Mouse (Mus musculus): ENCODE measurements around the gene Tmem107. TPM values are rescaled to one million over a fixed set of nuclear protein-coding genes. Genes with fewer than 3 reads are reported as not detected.
"Not testable (repeated sequence)": the region's sequence is repeated elsewhere in the genome, so short reads cannot be mapped to it uniquely, and the experiment has no call there.

The Tmem107 gene
- polyA plus RNA-seq, 1 experiment from 2014 or later = 47.6 TPM

GRCm38 (mm10) chr11:69090367-69090766, 19.8 kb downstream of the Tmem107 start:
- H3K27me3 ChIP-seq = no peaks in the 10 kb centered on the region
- peaks cover 10% of the 10 kb centered on the region; the same call in 1 of the 2 replicates for H3K36me3 ChIP-seq
- H3K4me2 ChIP-seq (replicated peaks) = peak overlapping the region; percentile 84
- peak overlapping the region; percentile 95; the same call in 1 of the 2 replicates for H3K4me3 ChIP-seq
- 45% methylated on average over 6 of the region's 6 CpGs for WGBS
- no peak overlapping the region for H3K27ac ChIP-seq (replicated peaks)
- ATAC-seq (replicated peaks) = no peak
- no peaks in the 10 kb centered on the region for H3K9me3 ChIP-seq
- H3K9ac ChIP-seq (replicated peaks) = no peak overlapping the region
- peaks cover 42% of the 10 kb centered on the region for H3K4me1 ChIP-seq

GRCm38 (mm10) chr11:69091566-69092385, 21.2 kb downstream of the Tmem107 start:
- whole genome bisulfite sequencing = 69% methylated on average over 7 of the region's 7 CpGs
- peaks cover 10% of the 10 kb centered on the region; the same call in 1 of the 2 replicates for H3K36me3 ChIP-seq
- no peak for ATAC-seq (replicated peaks)

GRCm38 (mm10) chr11:69092386-69092751, 21.8 kb downstream of the Tmem107 start:
- Histone ChIP-seq H3K9me3 (no peaks in the 10 kb centered on the region), H3K27ac (replicated peaks) (no peak overlapping the region), H3K4me2 (replicated peaks) (no peak overlapping the region), H3K36me3 (peaks cover 10% of the 10 kb centered on the region; the same call in 1 of the 2 replicates), H3K27me3 (no peaks in the 10 kb centered on the region), H3K9ac (replicated peaks) (no peak overlapping the region), H3K4me1 (peaks cover 61% of the 10 kb centered on the region), H3K4me3 (no peak overlapping the region)
- ATAC-seq (replicated peaks) = no peak
- 2% methylated on average over 3 of the region's 3 CpGs for WGBS

More at GRCm38 (mm10) chr11:69091566-69092385, 21.2 kb downstream of the Tmem107 start:
- Histone ChIP-seq H3K9ac (replicated peaks) (no peak overlapping the region), H3K4me1 (peaks cover 55% of the 10 kb centered on the region), H3K4me2 (replicated peaks) (no peak overlapping the region), H3K27ac (replicated peaks) (no peak overlapping the region), H3K27me3 (no peaks in the 10 kb centered on the region), H3K4me3 (no peak overlapping the region), H3K9me3 (no peaks in the 10 kb centered on the region)

- H3K9ac ChIP-seq (replicated peaks) = no peak overlapping the region
- no peak for ATAC-seq (replicated peaks)
- H3K4me1 ChIP-seq = peaks cover 66% of the 10 kb centered on the region
Measured at GRCm38 (mm10) chr11:69092871-69093270, 22.3 kb downstream of the Tmem107 start.

GRCm38 (mm10) chr11:69093856-69094255, 23.2 kb downstream of the Tmem107 start:
- peaks cover 10% of the 10 kb centered on the region; the same call in 1 of the 2 replicates for H3K36me3 ChIP-seq
- H3K27ac ChIP-seq (replicated peaks) = peak overlapping the region; percentile 87
- 89% methylated on average over 7 of the region's 7 CpGs for WGBS
- not testable (repeated sequence) for H3K27me3 ChIP-seq; H3K4me2 ChIP-seq (replicated peaks); H3K9me3 ChIP-seq; H3K9ac ChIP-seq (replicated peaks); ATAC-seq (replicated peaks); H3K4me3 ChIP-seq
- peaks cover 73% of the 10 kb centered on the region for H3K4me1 ChIP-seq

More at GRCm38 (mm10) chr11:69092871-69093270, 22.3 kb downstream of the Tmem107 start:
- no peaks in the 10 kb centered on the region for H3K27me3 ChIP-seq
- WGBS = 82% methylated on average over 4 of the region's 4 CpGs
- H3K36me3 ChIP-seq = peaks cover 10% of the 10 kb centered on the region; the same call in 1 of the 2 replicates
- no peaks in the 10 kb centered on the region for H3K9me3 ChIP-seq
- no peak overlapping the region for H3K4me2 ChIP-seq (replicated peaks)
- H3K4me3 ChIP-seq = no peak overlapping the region
- H3K27ac ChIP-seq (replicated peaks) = no peak overlapping the region

- ATAC-seq (replicated peaks) = peak; percentile 94
- WGBS = under 1% methylated on average over 37 of the region's 37 CpGs
- Histone ChIP-seq H3K9ac (replicated peaks) (peak within 1 kb of the TSS; percentile 29), H3K27me3 (no peaks in the 10 kb centered on the region), H3K4me3 (peak within 1 kb of the TSS; percentile 45), H3K4me1 (peaks cover 74% of the 10 kb centered on the region), H3K27ac (replicated peaks) (peak within 1 kb of the TSS; percentile 87), H3K36me3 (peaks cover 10% of the 10 kb centered on the region; the same call in 1 of the 2 replicates), H3K9me3 (no peaks in the 10 kb centered on the region), H3K4me2 (replicated peaks) (peak within 1 kb of the TSS; percentile 69)
Measured at GRCm38 (mm10) chr11:69094697-69095429, 24.3 kb downstream of the Tmem107 start, which contains the start of gene Per1. TSS of gene Per1 (plus strand) at chr11:69095217.

- H3K27ac ChIP-seq (replicated peaks) = peak overlapping the region; percentile 77
- H3K4me2 ChIP-seq (replicated peaks) = peak overlapping the region; percentile 69
- peaks cover 10% of the 10 kb centered on the region; the same call in 1 of the 2 replicates for H3K36me3 ChIP-seq
- peak overlapping the region; percentile 45 for H3K4me3 ChIP-seq
- no peak for ATAC-seq (replicated peaks)
- WGBS = 2% methylated on average over 27 of the region's 27 CpGs
- H3K27me3 ChIP-seq = no peaks in the 10 kb centered on the region
- H3K4me1 ChIP-seq = peaks cover 74% of the 10 kb centered on the region
- H3K9ac ChIP-seq (replicated peaks) = peak overlapping the region; percentile 29
- H3K9me3 ChIP-seq = no peaks in the 10 kb centered on the region
Measured at GRCm38 (mm10) chr11:69095511-69096231, 25.1 kb downstream of the Tmem107 start.

GRCm38 (mm10) chr11:69096360-69096986, 25.9 kb downstream of the Tmem107 start:
- Histone ChIP-seq H3K9me3 (no peaks in the 10 kb centered on the region), H3K27ac (replicated peaks) (peak overlapping the region; percentile 82), H3K27me3 (no peaks in the 10 kb centered on the region), H3K4me1 (peaks cover 69% of the 10 kb centered on the region), H3K36me3 (peaks cover 8% of the 10 kb centered on the region; the same call in 1 of the 2 replicates), H3K9ac (replicated peaks) (peak overlapping the region; percentile 29), H3K4me2 (replicated peaks) (peak overlapping the region; percentile 69), H3K4me3 (peak overlapping the region; percentile 45)
- ATAC-seq (replicated peaks) = no peak
- 10% methylated on average over 9 of the region's 9 CpGs for WGBS

- WGBS = 1% methylated on average over 29 of the region's 29 CpGs
- H3K4me1 ChIP-seq = peaks cover 65% of the 10 kb centered on the region
- peaks cover 6% of the 10 kb centered on the region for H3K36me3 ChIP-seq
Measured at GRCm38 (mm10) chr11:69096987-69097900, 26.6 kb downstream of the Tmem107 start.

GRCm38 (mm10) chr11:69098039-69098761, 27.6 kb downstream of the Tmem107 start:
- peak overlapping the region; percentile 29 for H3K9ac ChIP-seq (replicated peaks)
- no peaks in the 10 kb centered on the region for H3K9me3 ChIP-seq
- peaks cover 15% of the 10 kb centered on the region for H3K36me3 ChIP-seq
- no peak for ATAC-seq (replicated peaks)
- peaks cover 65% of the 10 kb centered on the region for H3K4me1 ChIP-seq
- H3K4me2 ChIP-seq (replicated peaks) = peak overlapping the region; percentile 69
- WGBS = 13% methylated on average over 8 of the region's 8 CpGs
- peak overlapping the region; percentile 82 for H3K27ac ChIP-seq (replicated peaks)
- H3K4me3 ChIP-seq = peak overlapping the region; percentile 56
- H3K27me3 ChIP-seq = no peaks in the 10 kb centered on the region

More at GRCm38 (mm10) chr11:69096987-69097900, 26.6 kb downstream of the Tmem107 start:
- Histone ChIP-seq H3K9me3 (no peaks in the 10 kb centered on the region), H3K9ac (replicated peaks) (peak overlapping the region; percentile 29), H3K27me3 (no peaks in the 10 kb centered on the region), H3K4me2 (replicated peaks) (peak overlapping the region; percentile 69), H3K27ac (replicated peaks) (peak overlapping the region; percentile 82), H3K4me3 (peak overlapping the region; percentile 34)
- ATAC-seq (replicated peaks) = no peak

All from forebrain, embryonic 15.5 days (tissue).